Mouse (Mus musculus): ENCODE data around the gene Lypd5. TPM values are rescaled to one million over a fixed set of nuclear protein-coding genes. Genes with fewer than 3 reads are reported as not detected.
"Not testable (repeated sequence)": the region's sequence is repeated elsewhere in the genome, so short reads cannot be mapped to it uniquely, and the experiment has no call there.

Gene Lypd5
- polyA plus RNA-seq, 1 experiment from 2014 or later = 0.09 TPM

DNA sequence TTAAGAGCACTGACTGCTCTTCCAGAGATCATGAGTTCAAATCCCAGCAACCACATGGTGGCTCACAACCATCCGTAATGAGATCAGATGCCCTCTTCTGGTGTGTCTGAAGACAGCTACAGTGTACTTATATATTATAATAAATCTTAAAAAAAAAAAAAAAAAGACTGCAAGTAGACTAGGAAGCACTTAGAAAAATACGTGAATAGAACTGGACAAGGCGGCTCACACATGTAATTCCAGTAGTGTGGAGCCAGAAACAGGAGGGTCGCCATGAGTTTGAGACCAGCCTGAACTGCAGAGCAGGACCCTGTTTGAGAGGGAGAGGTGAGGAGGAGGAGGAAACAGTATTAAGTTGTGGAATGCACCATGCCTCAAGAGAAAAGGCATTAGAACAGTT is 51.5 kb downstream of the Lypd5 start:
- H3K4me3 ChIP-seq = peak overlapping the region; percentile 70
- peak overlapping the region; percentile 79 for H3K4me2 ChIP-seq
- 88% methylated on average over 4 of the region's 4 CpGs for WGBS
- not testable (repeated sequence) for H3K27me3 ChIP-seq; H3K4me1 ChIP-seq (replicated peaks); ATAC-seq (replicated peaks; ENCODE audit: insufficient number of reproducible peaks, insufficient read depth, low FRiP score, low read depth); H3K9ac ChIP-seq; H3K9me3 ChIP-seq (replicated peaks); H3K27ac ChIP-seq
- H3K36me3 ChIP-seq = peaks cover 15% of the 10 kb centered on the region

- Histone ChIP-seq H3K27me3 (no peaks in the 10 kb centered on the region), H3K36me3 (peaks cover 24% of the 10 kb centered on the region), H3K9ac (no peak overlapping the region), H3K4me2 (no peak overlapping the region), H3K4me1 (replicated peaks) (peaks cover 15% of the 10 kb centered on the region), H3K27ac (no peak overlapping the region), H3K9me3 (replicated peaks) (no peaks in the 10 kb centered on the region), H3K4me3 (no peak overlapping the region)
- ATAC-seq (replicated peaks; ENCODE audit: insufficient number of reproducible peaks, insufficient read depth, low FRiP score, low read depth) = no peak
- 97% methylated on average over 9 of the region's 9 CpGs for WGBS
Measured at GRCm38 (mm10) chr7:24402851-24403250, 53.9 kb downstream of the Lypd5 start.

Small RNA genes within 50 kb of the gene (microRNA-seq; reads per million reads assigned to microRNA genes)
- not detected for gene Gm27592

Other genes with a start within 250 kb of the Lypd5 start
- 5.3 and 6.3 TPM in 2 replicates for gene Zfp112, start 236.9 kb upstream of the Lypd5 start, polyA plus RNA-seq (2015; fragmentation: Nextera tagmentation; extraction: Ambion mirVana)
- 7.8 and 8.9 TPM in 2 replicates for gene Zfp235, start 215.0 kb upstream of the Lypd5 start, polyA plus RNA-seq (2015; fragmentation: Nextera tagmentation; extraction: Ambion mirVana)
- gene Zfp114, start 174.1 kb upstream of the Lypd5 start, polyA plus RNA-seq (2015; fragmentation: Nextera tagmentation; extraction: Ambion mirVana) = 3.0 and 3.4 TPM in 2 replicates
- gene Zfp111, start 137.8 kb upstream of the Lypd5 start, polyA plus RNA-seq (2015; fragmentation: Nextera tagmentation; extraction: Ambion mirVana) = 5.9 and 6.4 TPM in 2 replicates
- 2.9 and 3.5 TPM in 2 replicates for gene Zfp109, start 111.6 kb upstream of the Lypd5 start, polyA plus RNA-seq (2015; fragmentation: Nextera tagmentation; extraction: Ambion mirVana)
- gene Zfp108, start 94.4 kb upstream of the Lypd5 start, polyA plus RNA-seq (2015; fragmentation: Nextera tagmentation; extraction: Ambion mirVana) = 2.1 and 3.0 TPM in 2 replicates
- 5.4 and 6.5 TPM in 2 replicates for gene Zfp93, start 78.8 kb upstream of the Lypd5 start, polyA plus RNA-seq (2015; fragmentation: Nextera tagmentation; extraction: Ambion mirVana)
- gene Zfp61, start 48.0 kb upstream of the Lypd5 start, polyA plus RNA-seq (2015; fragmentation: Nextera tagmentation; extraction: Ambion mirVana) = 14.3 and 19.4 TPM in 2 replicates
- gene Zfp94, start 32.5 kb upstream of the Lypd5 start, polyA plus RNA-seq (2015; fragmentation: Nextera tagmentation; extraction: Ambion mirVana) = 4.3 and 5.5 TPM in 2 replicates
- gene Tescl, start 15.3 kb upstream of the Lypd5 start, polyA plus RNA-seq (2015; fragmentation: Nextera tagmentation; extraction: Ambion mirVana) = 0.28 TPM in 1 of 2 replicates, not detected in the other
- gene Kcnn4, start 21.1 kb downstream of the Lypd5 start, polyA plus RNA-seq (2015; fragmentation: Nextera tagmentation; extraction: Ambion mirVana) = 1.7 and 8.5 TPM in 2 replicates
- gene Smg9, start 50.4 kb downstream of the Lypd5 start, polyA plus RNA-seq (2015; fragmentation: Nextera tagmentation; extraction: Ambion mirVana) = 17.1 and 23.8 TPM in 2 replicates
- not detected in 2 replicates for gene Irgc1, start 103.1 kb downstream of the Lypd5 start, polyA plus RNA-seq (2015; fragmentation: Nextera tagmentation; extraction: Ambion mirVana)
- gene Plaur, start 113.3 kb downstream of the Lypd5 start, polyA plus RNA-seq (2015; fragmentation: Nextera tagmentation; extraction: Ambion mirVana) = 8.2 and 9.9 TPM in 2 replicates
- 1.3 and 2.0 TPM in 2 replicates for gene Cadm4, start 132.8 kb downstream of the Lypd5 start, polyA plus RNA-seq (2015; fragmentation: Nextera tagmentation; extraction: Ambion mirVana)
- gene Zfp428, start 157.8 kb downstream of the Lypd5 start, polyA plus RNA-seq (2015; fragmentation: Nextera tagmentation; extraction: Ambion mirVana) = 37.5 and 40.8 TPM in 2 replicates
- gene AC161166.1, start 163.3 kb downstream of the Lypd5 start, polyA plus RNA-seq (2015; fragmentation: Nextera tagmentation; extraction: Ambion mirVana) = 0.25 and 0.29 TPM in 2 replicates
- gene Irgq, start 181.5 kb downstream of the Lypd5 start, polyA plus RNA-seq (2015; fragmentation: Nextera tagmentation; extraction: Ambion mirVana) = 6.0 and 8.3 TPM in 2 replicates
- 0.46 TPM in 1 of 2 replicates, not detected in the other for gene Pinlyp, start 196.9 kb downstream of the Lypd5 start, polyA plus RNA-seq (2015; fragmentation: Nextera tagmentation; extraction: Ambion mirVana)
- gene Xrcc1, start 197.1 kb downstream of the Lypd5 start, polyA plus RNA-seq (2015; fragmentation: Nextera tagmentation; extraction: Ambion mirVana) = 56.6 and 83.1 TPM in 2 replicates
- gene Ethe1, start 238.3 kb downstream of the Lypd5 start, polyA plus RNA-seq (2015; fragmentation: Nextera tagmentation; extraction: Ambion mirVana) = 20.5 and 23.6 TPM in 2 replicates
- 0.92 and 1.4 TPM in 2 replicates for gene Zfp575, start 238.4 kb downstream of the Lypd5 start, polyA plus RNA-seq (2015; fragmentation: Nextera tagmentation; extraction: Ambion mirVana)

Measured in heart, embryonic 15.5 days (tissue).